Mouse (Mus musculus): Measurements from ENCODE around the gene Gnai3. TPM values are rescaled to one million over a fixed set of nuclear protein-coding genes. Genes with fewer than 3 reads are reported as not detected.

Gnai3 gene
- total RNA-seq (2014; rRNA removed) (70.8 and 97.2 TPM in 2 replicates), polyA plus RNA-seq (2015; fragmentation: Nextera tagmentation; extraction: Ambion mirVana) (87.4 and 93.6 TPM in 2 replicates)

DNA sequence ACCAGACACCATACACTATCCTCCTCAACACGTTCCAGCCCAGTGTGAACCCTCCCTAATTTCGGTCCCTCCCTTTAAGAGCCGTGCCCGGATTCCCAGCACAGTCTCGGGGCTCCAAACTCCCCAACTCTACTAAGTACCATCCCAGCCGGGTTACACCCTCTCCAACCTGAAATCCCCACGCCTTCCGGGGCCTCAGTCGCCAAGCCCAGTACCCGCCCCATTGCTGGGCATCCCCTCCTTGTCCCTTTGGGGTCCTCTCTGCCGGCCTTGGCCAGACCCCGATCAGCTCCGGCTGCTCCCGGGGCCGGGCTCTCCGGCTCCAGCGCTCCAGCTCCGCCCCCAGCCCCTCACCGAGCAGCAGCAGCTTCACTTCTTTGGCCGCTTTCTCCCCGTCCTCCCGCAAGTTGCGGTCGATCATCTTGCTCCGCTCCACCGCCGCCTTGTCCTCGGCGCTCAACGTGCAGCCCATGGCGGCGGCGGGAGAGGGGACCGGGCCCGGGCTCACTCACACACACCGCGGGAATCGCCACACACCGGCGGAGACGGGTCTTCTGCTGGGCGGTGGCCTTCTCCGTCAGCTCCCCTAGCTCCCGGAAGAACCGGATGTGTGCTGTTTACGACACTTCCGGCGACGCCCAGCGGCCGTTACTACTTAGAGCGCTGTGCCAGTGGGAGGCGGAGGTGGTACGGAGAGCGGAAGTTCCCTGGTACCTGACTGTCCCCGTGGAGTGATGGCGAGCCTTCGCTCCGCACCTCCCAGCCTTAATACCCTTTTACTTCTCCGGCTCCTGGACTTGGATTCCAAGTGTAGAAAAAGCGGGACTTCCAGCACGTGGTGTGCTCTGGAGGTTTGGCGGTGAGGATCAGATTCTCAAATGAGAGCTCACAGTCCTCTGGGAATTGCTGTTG, at the start of gene Gnai3:
Gnai3 (minus strand) TSS at position 613 of the 912 bp plus-strand sequence.
- Histone ChIP-seq H3K27me3 (ENCODE audit: insufficient read depth, low read length) (no peaks in the 10 kb centered on the region), H3K4me2 (ENCODE audit: low read depth, low read length, poor library complexity, severe bottlenecking) (peak within 1 kb of the TSS; percentile 65), H3K36me3 (ENCODE audit: insufficient read depth, low read length) (peaks cover 6% of the 10 kb centered on the region), H3K27ac (ENCODE audit: low read depth, low read length) (peak within 1 kb of the TSS; percentile 93), H3K4me3 (ENCODE audit: low read depth, low read length) (peak within 1 kb of the TSS; percentile 99), H3K9ac (replicated peaks; ENCODE audit: low read length, poor library complexity, severe bottlenecking) (peak within 1 kb of the TSS; percentile 91), H3K4me1 (ENCODE audit: insufficient read depth, low read length) (peaks cover 4% of the 10 kb centered on the region; the same call in 1 of the 2 replicates), H3K9me3 (ENCODE audit: low read length) (no peaks in the 10 kb centered on the region)
- peak; percentile 92 for ATAC-seq (ENCODE audit: low FRiP score)
- peak; percentile 96 for DNase-seq (ENCODE audit: low spot score)
- WGBS = under 1% methylated on average over 63 of the region's 63 CpGs
- TF ChIP-seq CTCF (IDR thresholded peaks at IDR 0.05) = peak; percentile 58

DNA sequence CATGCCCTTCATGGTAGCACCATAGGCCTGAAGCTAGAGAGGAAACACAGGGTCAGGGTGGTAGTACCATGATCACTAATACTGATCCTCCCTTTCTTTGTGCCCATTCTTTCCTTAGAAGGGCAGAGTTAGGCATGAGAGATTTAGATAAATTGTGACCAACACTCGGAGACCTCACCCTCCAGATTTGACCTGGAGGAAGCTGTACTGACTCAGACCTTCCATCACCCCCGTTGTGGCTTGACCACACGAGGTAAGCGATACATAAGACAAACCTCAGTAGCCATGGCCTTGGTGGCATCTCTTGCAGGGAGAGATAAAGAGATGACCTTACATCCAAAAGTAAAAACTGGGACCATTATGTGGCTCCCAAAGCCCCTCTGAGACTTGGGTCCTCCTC, 49.3 kb upstream of the Gnai3 start:
- Histone ChIP-seq H3K27me3 (ENCODE audit: insufficient read depth, low read length) (no peaks in the 10 kb centered on the region), H3K4me2 (ENCODE audit: low read depth, low read length, poor library complexity, severe bottlenecking) (no peak overlapping the region), H3K27ac (ENCODE audit: low read depth, low read length) (no peak overlapping the region), H3K36me3 (ENCODE audit: insufficient read depth, low read length) (peaks cover 10% of the 10 kb centered on the region; the same call in 1 of the 2 replicates), H3K4me3 (ENCODE audit: low read depth, low read length) (no peak overlapping the region), H3K9me3 (ENCODE audit: low read length) (no peaks in the 10 kb centered on the region), H3K4me1 (ENCODE audit: insufficient read depth, low read length) (peaks cover 5% of the 10 kb centered on the region; the same call in 1 of the 2 replicates), H3K9ac (replicated peaks; ENCODE audit: low read length, poor library complexity, severe bottlenecking) (no peak overlapping the region)
- WGBS = 83% methylated on average over 4 of the region's 4 CpGs
- TF ChIP-seq CTCF (IDR thresholded peaks at IDR 0.05) = no peak
- DNase-seq (ENCODE audit: low spot score) (no peak), ATAC-seq (ENCODE audit: low FRiP score) (no peak)

DNA sequence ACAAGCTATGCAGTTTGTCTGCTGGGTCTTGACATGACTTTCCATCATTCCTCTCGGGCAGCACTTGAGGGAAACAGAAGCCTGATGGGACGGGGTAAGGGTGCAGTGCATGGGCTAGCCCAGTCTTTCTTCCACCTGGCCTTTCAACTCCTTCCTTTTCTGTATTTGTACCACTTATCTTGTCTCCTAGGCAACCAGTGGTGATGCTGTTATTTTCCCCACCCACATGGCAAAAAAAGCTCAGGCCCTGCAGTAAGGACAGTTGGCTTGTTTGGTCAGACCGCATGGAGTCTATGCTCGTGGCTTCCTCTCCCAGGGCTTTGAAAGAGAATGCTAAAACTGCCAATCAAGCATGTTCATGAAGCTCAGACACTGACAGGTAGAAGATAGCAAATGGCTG, 47.7 kb upstream of the Gnai3 start:
- H3K4me1 ChIP-seq (ENCODE audit: insufficient read depth, low read length) = peaks cover 5% of the 10 kb centered on the region; the same call in 1 of the 2 replicates
- no peak for TF ChIP-seq CTCF (IDR thresholded peaks at IDR 0.05)
- WGBS = 76% methylated on average over 4 of the region's 4 CpGs
- ATAC-seq (ENCODE audit: low FRiP score) (no peak), DNase-seq (ENCODE audit: low spot score) (no peak)
- H3K9ac ChIP-seq (replicated peaks; ENCODE audit: low read length, poor library complexity, severe bottlenecking) = no peak overlapping the region
- no peak overlapping the region for H3K27ac ChIP-seq (ENCODE audit: low read depth, low read length)
- no peaks in the 10 kb centered on the region for H3K9me3 ChIP-seq (ENCODE audit: low read length)
- H3K36me3 ChIP-seq (ENCODE audit: insufficient read depth, low read length) = peaks cover 18% of the 10 kb centered on the region; the same call in 1 of the 2 replicates
- H3K27me3 ChIP-seq (ENCODE audit: insufficient read depth, low read length) = no peaks in the 10 kb centered on the region
- no peak overlapping the region for H3K4me2 ChIP-seq (ENCODE audit: low read depth, low read length, poor library complexity, severe bottlenecking)
- H3K4me3 ChIP-seq (ENCODE audit: low read depth, low read length) = no peak overlapping the region

DNA sequence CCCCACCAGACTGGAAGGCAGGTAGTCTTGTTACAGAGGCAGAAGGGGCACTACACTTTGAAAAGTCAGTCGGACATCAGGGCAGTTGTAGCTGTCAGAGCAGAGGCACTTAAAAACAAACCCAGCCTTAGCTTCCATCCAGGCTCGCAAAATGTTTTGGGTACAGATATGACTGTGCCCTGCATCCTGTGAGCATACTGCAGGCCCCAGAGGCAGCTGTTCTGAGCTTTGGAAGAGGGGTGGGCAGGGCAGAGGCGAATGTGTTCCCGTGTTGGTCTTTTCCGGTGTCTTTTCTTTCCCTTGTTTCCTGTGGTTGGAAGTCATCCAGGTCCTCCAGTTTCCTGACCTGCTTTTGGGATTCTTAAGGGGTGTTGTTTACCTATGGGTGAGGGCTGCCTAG, 44.0 kb upstream of the Gnai3 start:
- Histone ChIP-seq H3K27ac (ENCODE audit: low read depth, low read length) (no peak overlapping the region), H3K9me3 (ENCODE audit: low read length) (no peaks in the 10 kb centered on the region), H3K27me3 (ENCODE audit: insufficient read depth, low read length) (no peaks in the 10 kb centered on the region), H3K4me2 (ENCODE audit: low read depth, low read length, poor library complexity, severe bottlenecking) (no peak overlapping the region), H3K4me3 (ENCODE audit: low read depth, low read length) (no peak overlapping the region), H3K9ac (replicated peaks; ENCODE audit: low read length, poor library complexity, severe bottlenecking) (0 out of 2 replicates have a peak overlapping the region, but pooled peaks have one; percentile 8), H3K4me1 (ENCODE audit: insufficient read depth, low read length) (peaks cover 4% of the 10 kb centered on the region; the same call in 1 of the 2 replicates), H3K36me3 (ENCODE audit: insufficient read depth, low read length) (peaks cover 25% of the 10 kb centered on the region)
- 70% methylated on average over 5 of the region's 5 CpGs for WGBS
- no peak for ATAC-seq (ENCODE audit: low FRiP score)
- no peak for DNase-seq (ENCODE audit: low spot score)
- TF ChIP-seq CTCF (IDR thresholded peaks at IDR 0.05) = no peak

DNA sequence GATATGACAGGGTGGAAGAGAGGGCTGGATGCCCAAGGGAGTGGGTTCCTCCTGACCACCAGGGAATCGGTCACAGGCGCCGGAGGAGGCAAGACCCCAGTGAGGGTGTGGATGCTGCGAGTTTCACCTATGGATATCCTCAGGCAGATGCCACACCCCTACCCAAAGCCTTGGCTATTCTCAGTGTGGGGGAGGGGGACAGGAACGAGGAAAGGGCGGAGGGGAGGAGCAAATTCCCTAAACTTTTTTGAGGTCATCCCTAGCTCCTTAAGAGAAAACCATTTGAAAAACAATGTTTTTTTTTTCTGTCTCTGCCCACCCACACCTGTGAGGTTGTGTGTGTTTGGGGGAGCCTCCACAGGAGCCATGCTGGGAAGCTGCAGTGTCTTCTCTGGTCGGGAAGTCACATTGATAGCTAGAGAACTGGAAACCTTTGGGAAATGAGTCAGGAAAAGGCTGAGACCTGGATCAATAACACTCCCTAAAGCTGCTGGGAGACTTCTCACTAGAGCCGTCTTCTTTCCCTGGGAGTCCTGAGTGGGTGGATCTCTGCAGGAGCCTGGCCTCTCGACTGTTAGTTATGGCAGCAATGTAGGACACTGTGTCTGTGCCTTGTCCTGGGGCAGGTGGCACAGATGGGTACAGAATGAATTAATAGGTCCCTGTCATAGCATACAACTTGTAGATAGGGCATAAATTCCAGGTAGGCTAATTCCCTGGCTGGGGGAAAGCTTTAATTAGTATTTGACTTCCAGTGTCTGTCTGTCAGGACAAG, 43.0 kb upstream of the Gnai3 start:
- no peak overlapping the region for H3K27ac ChIP-seq (ENCODE audit: low read depth, low read length)
- no peak overlapping the region for H3K9ac ChIP-seq (replicated peaks; ENCODE audit: low read length, poor library complexity, severe bottlenecking)
- H3K36me3 ChIP-seq (ENCODE audit: insufficient read depth, low read length) = peaks cover 25% of the 10 kb centered on the region
- no peaks in the 10 kb centered on the region for H3K9me3 ChIP-seq (ENCODE audit: low read length)
- H3K27me3 ChIP-seq (ENCODE audit: insufficient read depth, low read length) = no peaks in the 10 kb centered on the region
- H3K4me1 ChIP-seq (ENCODE audit: insufficient read depth, low read length) = peaks cover 4% of the 10 kb centered on the region; the same call in 1 of the 2 replicates
- WGBS = 77% methylated on average over 9 of the region's 9 CpGs
- H3K4me3 ChIP-seq (ENCODE audit: low read depth, low read length) = no peak overlapping the region
- ATAC-seq (ENCODE audit: low FRiP score) (no peak), DNase-seq (ENCODE audit: low spot score) (no peak)
- no peak overlapping the region for H3K4me2 ChIP-seq (ENCODE audit: low read depth, low read length, poor library complexity, severe bottlenecking)
- TF ChIP-seq CTCF (IDR thresholded peaks at IDR 0.05) = no peak
